Mouse (Mus musculus): ENCODE measurements around the gene Uqcr10.
"Not testable (repeated sequence)": the region's sequence is repeated elsewhere in the genome, so short reads cannot be mapped to it uniquely, and the experiment has no call there.

The Uqcr10 gene

GRCm38 (mm10) chr11:4714727-4715126, 10.6 kb upstream of the Uqcr10 start:
- no peak for DNase-seq (ENCODE audit: low spot score)

GRCm38 (mm10) chr11:4712822-4713221, 8.7 kb upstream of the Uqcr10 start:
- DNase-seq (ENCODE audit: low spot score) = no peak

- not testable (repeated sequence) for DNase-seq (ENCODE audit: low spot score)
Measured at GRCm38 (mm10) chr11:4710188-4710587, 6.0 kb upstream of the Uqcr10 start.

GRCm38 (mm10) chr11:4705178-4705577, 1.0 kb upstream of the Uqcr10 start:
- no peak for DNase-seq (ENCODE audit: low spot score)

GRCm38 (mm10) chr11:4703688-4704071, 462 bp downstream of the Uqcr10 start:
- DNase-seq (ENCODE audit: low spot score) = no peak

- DNase-seq (ENCODE audit: low spot score) = no peak
Measured at GRCm38 (mm10) chr11:4700726-4701125, 3.4 kb downstream of the Uqcr10 start.

- peak; percentile 74 for DNase-seq (ENCODE audit: low spot score)
Measured at GRCm38 (mm10) chr11:4697043-4697983, 6.8 kb downstream of the Uqcr10 start.

GRCm38 (mm10) chr11:4692162-4692561, 12.0 kb downstream of the Uqcr10 start:
- DNase-seq (ENCODE audit: low spot score) = no peak

GRCm38 (mm10) chr11:4691213-4691612, 12.9 kb downstream of the Uqcr10 start:
- DNase-seq (ENCODE audit: low spot score) = peak; percentile 30

GRCm38 (mm10) chr11:4690353-4690752, 13.8 kb downstream of the Uqcr10 start:
- DNase-seq (ENCODE audit: low spot score) = no peak

- no peak for DNase-seq (ENCODE audit: low spot score)
Measured at GRCm38 (mm10) chr11:4688632-4689380, 15.3 kb downstream of the Uqcr10 start.

- DNase-seq (ENCODE audit: low spot score) = no peak
Measured at GRCm38 (mm10) chr11:4687874-4688273, 16.3 kb downstream of the Uqcr10 start.

GRCm38 (mm10) chr11:4687027-4687426, 17.1 kb downstream of the Uqcr10 start:
- DNase-seq (ENCODE audit: low spot score) = no peak

GRCm38 (mm10) chr11:4685510-4685909, 18.6 kb downstream of the Uqcr10 start:
- DNase-seq (ENCODE audit: low spot score) = no peak

- no peak for DNase-seq (ENCODE audit: low spot score)
Measured at GRCm38 (mm10) chr11:4685071-4685470, 19.1 kb downstream of the Uqcr10 start.

- DNase-seq (ENCODE audit: low spot score) = no peak
Measured at GRCm38 (mm10) chr11:4684186-4684585, 20.0 kb downstream of the Uqcr10 start.

- no peak for DNase-seq (ENCODE audit: low spot score)
Measured at GRCm38 (mm10) chr11:4683516-4683915, 20.6 kb downstream of the Uqcr10 start.

- no peak for DNase-seq (ENCODE audit: low spot score)
Measured at GRCm38 (mm10) chr11:4680126-4680525, 24.0 kb downstream of the Uqcr10 start.

- peak; percentile 30 for DNase-seq (ENCODE audit: low spot score)
Measured at GRCm38 (mm10) chr11:4679441-4679832, 24.7 kb downstream of the Uqcr10 start.

GRCm38 (mm10) chr11:4678700-4679440, 25.3 kb downstream of the Uqcr10 start:
- peak; percentile 82 for DNase-seq (ENCODE audit: low spot score)

- DNase-seq (ENCODE audit: low spot score) = no peak
Measured at GRCm38 (mm10) chr11:4677250-4677872, 26.8 kb downstream of the Uqcr10 start.

GRCm38 (mm10) chr11:4675693-4676092, 28.4 kb downstream of the Uqcr10 start:
- DNase-seq (ENCODE audit: low spot score) = no peak

Measured in layer of hippocampus, adult 11-12 months (tissue).